Mouse (Mus musculus) fat pad, adult 2 months (tissue): ENCODE measurements around the gene Abhd5.

ENCODE experiments used
- DNase-seq: peaks from one replicate; pipeline ENCODE4 v3.0.0-alpha.2; 2011; ENCODE audit warnings: low read depth, low spot score; ENCODE audit errors: extremely low read depth

Abhd5 gene

GRCm38 (mm10) chr9:122410437-122411175 is 59.2 kb downstream of the Abhd5 start:
- DNase-seq = no peak

DNA sequence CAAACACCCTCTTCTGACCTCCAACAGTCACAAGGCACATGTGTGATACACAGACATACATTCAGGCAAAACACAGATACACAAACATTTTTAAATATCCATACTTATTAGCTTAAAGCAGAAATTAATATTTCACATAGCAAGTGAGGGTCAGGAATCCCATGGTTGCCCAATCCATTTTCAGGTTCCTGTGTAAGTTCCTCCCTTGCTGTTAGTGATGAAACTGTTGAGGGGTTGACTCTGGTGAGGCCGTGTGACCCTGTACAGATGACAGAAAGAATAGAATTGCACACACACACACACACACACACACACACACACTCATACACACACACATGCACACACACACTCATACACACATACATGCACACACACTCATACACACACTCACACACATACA is 63.2 kb downstream of the Abhd5 start:
- DNase-seq = no peak

GRCm38 (mm10) chr9:122415056-122415775 is 63.8 kb downstream of the Abhd5 start:
- no peak for DNase-seq

- DNase-seq = no peak
Measured at GRCm38 (mm10) chr9:122416617-122417016, 65.2 kb downstream of the Abhd5 start.

- DNase-seq = no peak
Measured at GRCm38 (mm10) chr9:122420195-122420756, 68.9 kb downstream of the Abhd5 start.

DNA sequence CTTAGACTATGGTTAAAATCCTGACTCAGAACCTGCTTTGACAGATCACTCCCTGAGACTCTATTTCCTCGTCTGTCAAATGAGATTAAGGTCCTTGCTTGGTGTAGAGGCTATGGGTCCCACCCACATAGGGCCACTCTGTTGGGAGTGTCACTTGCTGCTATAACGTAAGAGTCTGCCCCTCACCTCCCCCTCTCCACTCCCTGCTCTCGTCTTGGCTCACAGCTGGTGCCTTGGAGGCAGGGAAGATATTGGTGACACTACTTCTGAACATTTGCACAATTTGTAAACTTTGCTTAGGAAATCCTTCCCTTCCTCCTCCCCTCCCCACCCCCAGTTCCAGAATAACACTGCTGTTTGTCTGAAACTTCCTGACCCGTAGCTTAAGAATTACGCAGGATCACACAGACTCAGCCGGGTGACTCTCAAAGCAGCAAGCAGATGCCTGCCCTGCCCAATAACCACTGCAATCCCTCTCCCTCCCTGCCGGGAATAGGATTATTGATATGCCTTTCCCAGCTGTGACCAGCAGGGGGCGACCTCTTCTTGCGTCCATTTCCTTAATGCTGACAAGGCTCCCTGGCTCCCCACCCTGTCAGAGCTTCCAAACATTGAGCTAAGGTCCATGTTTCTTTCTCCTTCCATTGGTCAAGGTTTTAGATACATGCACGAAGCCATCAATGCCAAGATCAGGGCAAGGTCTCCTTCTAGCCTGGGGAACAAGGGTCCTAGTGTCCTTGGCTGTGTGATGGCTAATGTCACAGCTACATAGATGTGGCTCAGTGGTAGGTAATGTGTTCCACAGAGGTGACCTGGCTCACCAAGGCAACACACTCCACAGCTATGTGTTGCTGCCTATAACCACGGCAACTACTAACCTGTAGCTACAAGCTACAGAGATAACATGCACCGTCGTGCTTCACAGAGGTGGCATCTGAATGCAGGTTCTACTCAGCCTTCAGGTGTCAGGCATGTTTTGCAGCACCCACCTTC is 69.7 kb downstream of the Abhd5 start:
- DNase-seq = no peak

DNA sequence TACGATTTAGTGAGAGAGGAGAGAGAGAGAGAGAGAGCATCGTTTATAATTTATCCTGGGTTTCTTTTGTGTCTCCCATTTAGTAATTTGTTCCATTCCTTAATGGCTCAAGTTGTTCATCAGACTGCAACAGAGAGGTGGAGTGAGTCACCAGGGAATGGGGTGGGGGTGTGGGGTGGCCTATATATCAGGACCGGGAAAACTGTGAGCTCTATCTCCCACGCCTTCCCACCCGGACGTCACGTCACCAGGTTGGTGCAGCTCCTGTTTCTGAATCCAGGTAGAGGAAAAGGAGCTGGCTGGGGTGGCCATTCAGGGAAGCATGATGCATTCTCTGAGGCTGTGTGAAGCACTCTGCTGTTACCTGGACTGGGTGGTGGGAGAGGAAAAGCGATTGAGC is 70.5 kb downstream of the Abhd5 start:
- no peak for DNase-seq

DNA sequence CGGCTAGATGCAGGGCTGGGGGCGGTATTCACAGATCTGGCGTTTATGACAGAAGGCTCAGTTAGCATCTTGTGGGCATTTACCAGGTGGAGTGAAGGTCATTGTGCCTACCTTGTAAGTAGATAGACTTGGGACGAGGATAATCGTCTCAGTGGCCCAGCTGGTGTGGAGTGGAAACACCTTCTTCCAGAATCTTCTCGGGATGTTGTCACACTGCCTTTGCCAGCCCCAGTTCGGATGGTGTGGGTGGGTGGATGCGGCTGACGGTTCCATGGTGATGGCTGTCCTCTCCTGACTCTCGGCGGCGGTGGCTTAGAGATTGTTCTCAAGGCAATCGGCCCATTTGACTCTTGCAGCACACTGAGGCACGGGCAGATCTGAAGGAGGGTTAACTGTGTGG is 71.3 kb downstream of the Abhd5 start:
- DNase-seq = no peak

- DNase-seq = no peak
Measured at GRCm38 (mm10) chr9:122423146-122423545, 71.7 kb downstream of the Abhd5 start.

DNA sequence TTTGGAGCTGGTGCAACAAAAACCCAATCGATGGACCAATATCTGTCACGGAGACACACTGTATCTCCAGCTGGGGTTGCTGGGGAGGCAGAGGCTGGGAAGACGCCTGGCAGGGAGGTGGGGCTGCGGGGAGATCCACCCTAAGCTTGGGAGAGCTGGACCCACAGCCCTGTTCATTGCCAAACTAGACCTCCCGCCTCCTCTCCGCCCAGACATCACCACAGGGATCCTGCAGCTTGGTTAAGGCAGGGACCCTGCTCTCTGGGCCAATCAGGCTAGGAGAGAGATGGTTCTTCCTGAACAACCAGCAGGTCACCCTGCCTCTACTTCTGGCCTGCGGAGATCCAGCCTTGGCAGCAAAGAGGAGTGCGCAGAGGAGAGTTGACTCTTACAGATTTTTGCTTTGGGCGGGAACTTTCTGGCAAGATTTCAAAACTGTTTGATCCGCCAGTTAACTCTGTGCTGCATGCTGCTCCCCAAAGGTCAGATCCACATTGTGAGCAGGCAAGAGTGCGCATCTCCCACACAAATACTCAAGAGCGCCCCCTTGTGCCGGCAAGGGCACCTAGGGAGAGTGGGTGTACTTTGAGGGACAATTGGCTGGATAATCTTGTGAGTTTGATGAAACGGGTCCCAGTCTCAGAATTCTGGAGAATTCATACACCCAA is 73.7 kb downstream of the Abhd5 start:
- DNase-seq = no peak

GRCm38 (mm10) chr9:122429058-122429649 is 77.7 kb downstream of the Abhd5 start:
- no peak for DNase-seq

- DNase-seq = no peak
Measured at GRCm38 (mm10) chr9:122429685-122430084, 78.3 kb downstream of the Abhd5 start.
